Mouse (Mus musculus) ES-CJ7 (cell line): ENCODE data around the gene Rnft1.
"Not testable (repeated sequence)": the region's sequence is repeated elsewhere in the genome, so short reads cannot be mapped to it uniquely, and the experiment has no call there.

Experiments
- DNase-seq: peaks from one replicate; pipeline ENCODE4 v3.0.0; 2011; ENCODE audit warnings: low read depth, low spot score

Gene Rnft1

DNA sequence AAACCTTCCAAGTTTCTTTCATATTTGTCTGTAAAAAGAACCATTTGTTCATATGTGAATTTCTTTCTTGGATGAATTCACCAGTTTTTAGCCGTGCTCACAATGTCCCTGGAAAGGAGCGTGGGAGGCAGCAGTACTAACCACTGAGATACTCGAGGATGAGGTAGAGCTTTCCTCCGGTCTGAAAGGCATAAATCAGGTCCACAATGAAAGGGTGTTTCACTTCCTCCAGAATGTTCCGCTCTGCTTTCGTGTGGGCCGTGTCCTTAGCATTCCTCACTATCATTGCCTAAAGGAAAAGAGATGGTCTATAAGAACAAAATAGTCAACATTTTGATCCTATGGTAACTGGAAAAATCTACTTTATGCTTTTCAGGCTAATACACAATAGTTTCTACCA lies 35.3 kb downstream of the Rnft1 start:
- no peak for DNase-seq

DNA sequence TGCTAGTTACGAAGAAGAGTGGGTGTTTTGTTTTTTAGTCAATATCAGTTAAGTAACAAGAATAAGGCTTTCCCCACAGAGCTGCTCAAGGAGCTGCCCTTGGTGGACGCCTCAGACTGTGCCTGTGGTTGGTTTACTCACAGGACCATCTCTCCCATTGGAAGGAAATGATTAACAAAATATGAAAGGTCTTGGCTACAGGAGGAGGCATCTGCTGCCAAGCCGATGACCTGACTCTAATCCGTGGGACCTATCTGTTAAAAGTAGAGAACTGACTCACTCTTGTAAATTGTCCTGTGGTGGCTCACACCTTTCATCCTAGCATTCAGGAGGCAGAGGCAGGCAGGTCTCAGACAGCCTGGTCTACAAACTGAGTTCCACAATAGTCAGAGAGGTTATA lies 43.1 kb downstream of the Rnft1 start:
- DNase-seq: no peak

DNA sequence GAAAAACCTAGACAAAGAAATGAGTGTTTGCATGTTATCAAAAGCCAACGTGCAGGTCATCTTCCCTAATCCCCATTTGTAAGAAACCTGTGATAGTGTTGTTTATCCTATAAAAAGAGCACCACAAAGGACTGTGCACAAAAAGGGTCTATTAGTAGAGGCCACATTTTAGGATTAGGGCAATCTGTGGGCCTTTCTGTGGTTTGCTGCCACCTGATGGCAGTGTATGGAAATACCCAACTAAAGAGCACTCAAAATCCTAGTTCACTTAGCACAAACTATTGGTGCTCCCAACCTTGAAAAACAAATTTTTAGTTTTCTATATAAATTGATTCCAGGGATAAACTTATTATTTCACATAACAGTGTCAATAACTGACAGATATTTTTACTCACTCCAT lies 48.4 kb downstream of the Rnft1 start:
- DNase-seq: peak; percentile 50

- not testable (repeated sequence) for DNase-seq
Measured at GRCm38 (mm10) chr11:86533302-86533701, 48.8 kb downstream of the Rnft1 start.

DNA sequence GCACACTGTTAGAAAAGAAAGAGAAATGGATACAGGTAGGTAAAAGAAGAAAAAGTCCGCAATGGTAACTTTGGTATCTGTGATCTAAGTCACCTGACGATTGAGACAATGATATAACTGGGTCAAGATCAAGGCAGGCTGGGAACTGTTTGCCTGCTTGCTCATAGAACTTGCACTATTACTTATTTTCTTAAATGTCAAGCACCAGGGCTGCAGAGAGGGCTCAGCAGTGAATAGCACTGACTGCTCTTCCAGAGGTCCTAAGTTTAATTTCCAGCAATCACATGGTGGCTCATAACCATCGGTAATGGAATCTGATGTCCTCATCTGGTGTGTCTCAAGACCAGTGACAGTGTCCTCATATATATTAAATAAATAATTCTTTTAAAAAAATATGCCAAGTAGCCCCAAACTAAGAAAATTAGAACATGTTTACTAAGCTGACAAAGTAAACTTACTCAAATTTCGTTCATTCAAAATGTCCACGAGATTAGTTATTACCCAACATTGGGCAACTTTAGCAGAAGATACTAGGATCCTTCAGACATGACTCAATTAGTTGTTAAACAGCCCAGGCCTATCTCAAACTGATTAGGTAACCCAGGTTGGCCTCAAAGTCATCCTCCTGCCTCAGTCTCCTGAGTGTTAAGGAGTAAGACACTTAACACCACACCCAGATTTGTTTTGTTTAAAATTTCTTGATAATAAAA lies 49.9 kb downstream of the Rnft1 start:
- no peak for DNase-seq

- no peak for DNase-seq
Measured at GRCm38 (mm10) chr11:86538786-86539185, 54.3 kb downstream of the Rnft1 start.

GRCm38 (mm10) chr11:86539716-86540475 lies 55.4 kb downstream of the Rnft1 start:
- DNase-seq: no peak

DNA sequence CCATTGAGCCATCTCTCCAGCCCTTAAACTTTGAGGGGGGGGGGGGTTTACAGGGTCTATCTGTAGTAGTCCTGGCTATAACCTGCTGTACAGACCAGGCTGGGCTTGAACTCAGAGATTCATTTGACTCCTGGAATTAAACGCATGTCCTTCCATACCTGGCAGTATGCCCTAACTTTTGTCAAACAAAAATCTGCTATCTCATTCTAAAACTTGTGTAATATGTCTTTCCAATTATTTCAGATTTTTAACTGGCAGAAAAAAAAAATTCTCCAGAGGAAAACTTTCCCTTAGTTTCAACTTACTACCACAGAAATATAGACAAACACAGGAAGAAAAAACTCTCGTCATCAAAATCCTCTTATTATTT lies 56.0 kb downstream of the Rnft1 start:
- no peak for DNase-seq

GRCm38 (mm10) chr11:86542851-86543250 lies 58.4 kb downstream of the Rnft1 start:
- no peak for DNase-seq

DNA sequence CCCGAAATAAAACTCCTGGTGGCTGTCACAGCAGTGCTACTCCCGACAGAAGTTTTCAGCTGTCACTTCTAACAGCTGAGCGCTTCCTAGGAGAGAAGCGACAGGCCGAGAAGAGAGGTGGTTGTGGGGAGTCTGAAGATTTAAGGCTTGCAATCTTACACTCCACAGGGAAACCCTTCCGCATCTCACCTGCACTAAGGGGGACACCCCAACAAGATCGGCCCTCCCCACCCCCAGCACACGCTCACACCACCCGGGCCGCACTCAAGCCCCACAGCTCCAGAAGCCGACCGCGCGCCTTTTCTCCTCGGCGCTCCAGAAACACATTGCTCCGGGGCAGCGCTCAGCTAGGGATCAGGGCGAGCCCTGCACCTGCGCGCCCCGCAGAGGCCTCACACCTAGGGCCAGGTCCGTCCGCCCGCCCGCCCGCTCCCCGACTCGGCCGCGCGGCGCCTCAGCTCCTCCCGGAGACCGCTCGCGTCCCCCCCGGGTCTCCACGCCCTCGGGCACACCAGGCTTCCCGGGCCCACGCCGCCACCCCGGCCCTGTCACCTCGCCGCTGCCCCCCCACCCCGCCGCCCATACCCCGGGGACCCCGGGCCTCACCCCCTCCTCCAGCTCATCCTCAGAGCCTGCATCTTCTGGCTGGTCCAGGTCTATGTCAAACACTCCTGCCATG lies 59.6 kb downstream of the Rnft1 start:
- peak; percentile 24 for DNase-seq

- DNase-seq: peak; percentile 100
Measured at GRCm38 (mm10) chr11:86544639-86545299, 60.3 kb downstream of the Rnft1 start, which contains the start of the genes Rps6kb1 and Tubd1. Gene Rps6kb1 (minus strand): TSS chr11:86544805. Gene Tubd1 (plus strand): TSS chr11:86544991.

GRCm38 (mm10) chr11:86545556-86545955 lies 61.1 kb downstream of the Rnft1 start:
- no peak for DNase-seq

- peak; percentile 72 for DNase-seq
Measured at GRCm38 (mm10) chr11:86547412-86547811, 63.0 kb downstream of the Rnft1 start.
